Mouse (Mus musculus): Measurements from ENCODE around the gene Scgb1b29. TPM values are rescaled to one million over a fixed set of nuclear protein-coding genes. Genes with fewer than 3 reads are reported as not detected.

Gene Scgb1b29
- polyA plus RNA-seq (2017; shearing (Covaris generic)) = not detected

GRCm38 (mm10) chr7:32441241-32441640, at the start of gene Scgb1b29:
TSS of gene Scgb1b29 (plus strand) at chr7:32441541.

Other genes with a start within 250 kb of the Scgb1b29 start
- gene Scgb2b11, start 230.4 kb upstream of the Scgb1b29 start, polyA plus RNA-seq (2017; shearing (Covaris generic)) = not detected
- not detected for gene Scgb1b11, start 218.7 kb upstream of the Scgb1b29 start, polyA plus RNA-seq (2017; shearing (Covaris generic))
- gene Scgb2b12, start 114.3 kb upstream of the Scgb1b29 start, polyA plus RNA-seq (2017; shearing (Covaris generic)) = not detected
- not detected for gene Scgb1b12, start 107.4 kb upstream of the Scgb1b29 start, polyA plus RNA-seq (2017; shearing (Covaris generic))